Mouse (Mus musculus) CH12.LX (cell line): Measurements from ENCODE around the gene Tmem191c.
A peak's percentile ranks its signal among the peaks of the same experiment; 100 is the strongest.

Source experiments
- CTCF ChIP-seq, 2 experiments: IDR thresholded peaks in 1 of 2; conservative IDR thresholded peaks in 1 of 2; 2 replicates each; pipeline ENCODE4 v1.5.1; 2011 to 2012; ENCODE audit warnings: low read depth in 2 of 2, low read length in 2 of 2, improper control_type of control experiment in 1 of 2, inconsistent platforms in 1 of 2, mild to moderate bottlenecking in 1 of 2, moderate library complexity in 1 of 2
- JUND ChIP-seq: conservative IDR thresholded peaks from 2 replicates; pipeline ENCODE4 v1.6.1; 2011; ENCODE audit warnings: low read depth, low read length, improper control_type of control experiment

DNA sequence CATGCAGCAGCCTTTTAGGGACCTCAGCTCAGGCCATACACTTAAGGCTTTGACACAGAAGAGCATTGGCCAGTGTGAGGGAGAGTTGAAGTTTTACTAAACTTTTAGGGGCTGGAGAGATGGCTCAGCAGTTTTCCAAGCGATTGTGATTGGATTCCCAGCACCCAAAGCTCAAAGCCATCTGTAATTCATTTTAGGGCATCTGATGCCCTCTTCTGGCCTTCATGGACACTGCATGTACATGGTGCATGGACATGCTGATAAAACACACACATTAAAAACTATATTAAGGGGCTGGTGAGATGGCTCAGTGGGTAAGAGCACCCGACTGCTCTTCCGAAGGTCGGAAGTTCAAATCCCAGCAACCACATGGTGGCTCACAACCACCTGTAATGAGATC is 4.8 kb upstream of the Tmem191c start:
- TF ChIP-seq CTCF (conservative IDR thresholded peaks at IDR 0.05 in 1 of 2, IDR thresholded peaks at IDR 0.05 in 1 of 2; ENCODE audit: low read depth in 2 of 2, low read length in 2 of 2) (peak; percentile 27 to 71; a peak in 3 of 4 replicates), JUND (no peak)
